Mouse (Mus musculus): ENCODE data around the gene Matn4. TPM values are rescaled to one million over a fixed set of nuclear protein-coding genes. Genes with fewer than 3 reads are reported as not detected.
A peak's percentile ranks its signal among the peaks of the same experiment; 100 is the strongest.

The Matn4 gene
- total and polyA plus RNA-seq, 2 experiments: 0.05 to 0.09 TPM

GRCm38 (mm10) chr2:164383656-164384399, 21.1 kb downstream of the Matn4 start:
- TF ChIP-seq POLR2A (IDR thresholded peaks at IDR 0.05; ENCODE audit: extremely low read depth, insufficient read depth, low read length) (no peak), CTCF (IDR thresholded peaks at IDR 0.05; ENCODE audit: low read depth, low read length) (no peak)
- Histone ChIP-seq H3K4me1 (ENCODE audit: control insufficient read depth, insufficient read depth, low read length) (no peaks in the 10 kb centered on the region), H3K36me3 (ENCODE audit: control insufficient read depth, insufficient read depth, low read length) (no peaks in the 10 kb centered on the region), H3K27ac (replicated peaks; ENCODE audit: insufficient read depth, low read depth, low read length) (no peak overlapping the region), H3K27me3 (ENCODE audit: control insufficient read depth, insufficient read depth, low read length) (no peaks in the 10 kb centered on the region), H3K4me3 (ENCODE audit: insufficient read depth, low read depth, low read length) (no peak overlapping the region), H3K9ac (ENCODE audit: low read depth, low read length) (no peak overlapping the region), H3K79me2 (ENCODE audit: control insufficient read depth, insufficient read depth, low read length) (no peaks in the 10 kb centered on the region)
- 62% methylated on average over 11 of the region's 11 CpGs for WGBS
- no peak for DNase-seq (ENCODE audit: extremely low read depth, low read depth, low spot score)

- no peak for DNase-seq (ENCODE audit: extremely low read depth, low read depth, low spot score)
- TF ChIP-seq CTCF (IDR thresholded peaks at IDR 0.05; ENCODE audit: low read depth, low read length): no peak
- no peak for TF ChIP-seq POLR2A (IDR thresholded peaks at IDR 0.05; ENCODE audit: extremely low read depth, insufficient read depth, low read length)
- H3K27ac ChIP-seq (replicated peaks; ENCODE audit: insufficient read depth, low read depth, low read length): no peak overlapping the region
- no peaks in the 10 kb centered on the region for H3K79me2 ChIP-seq (ENCODE audit: control insufficient read depth, insufficient read depth, low read length)
- no peak overlapping the region for H3K9ac ChIP-seq (ENCODE audit: low read depth, low read length)
- no peaks in the 10 kb centered on the region for H3K36me3 ChIP-seq (ENCODE audit: control insufficient read depth, insufficient read depth, low read length)
- WGBS: 73% methylated on average over 3 of the region's 3 CpGs
- H3K4me3 ChIP-seq (ENCODE audit: insufficient read depth, low read depth, low read length): no peak overlapping the region
- H3K27me3 ChIP-seq (ENCODE audit: control insufficient read depth, insufficient read depth, low read length): no peaks in the 10 kb centered on the region
- H3K4me1 ChIP-seq (ENCODE audit: control insufficient read depth, insufficient read depth, low read length): no peaks in the 10 kb centered on the region
These were observed 22.0 kb downstream of the Matn4 start for GRCm38 (mm10) chr2:164382971-164383370.

- Histone ChIP-seq H3K27me3 (ENCODE audit: control insufficient read depth, insufficient read depth, low read length) (no peaks in the 10 kb centered on the region), H3K9ac (ENCODE audit: low read depth, low read length) (no peak overlapping the region), H3K4me3 (ENCODE audit: insufficient read depth, low read depth, low read length) (no peak overlapping the region), H3K4me1 (ENCODE audit: control insufficient read depth, insufficient read depth, low read length) (no peaks in the 10 kb centered on the region), H3K27ac (replicated peaks; ENCODE audit: insufficient read depth, low read depth, low read length) (no peak overlapping the region), H3K79me2 (ENCODE audit: control insufficient read depth, insufficient read depth, low read length) (no peaks in the 10 kb centered on the region), H3K36me3 (ENCODE audit: control insufficient read depth, insufficient read depth, low read length) (no peaks in the 10 kb centered on the region)
- no peak for DNase-seq (ENCODE audit: extremely low read depth, low read depth, low spot score)
- TF ChIP-seq CTCF (IDR thresholded peaks at IDR 0.05; ENCODE audit: low read depth, low read length): peak; percentile 11; the same call in 1 of the 2 replicates
- no peak for TF ChIP-seq POLR2A (IDR thresholded peaks at IDR 0.05; ENCODE audit: extremely low read depth, insufficient read depth, low read length)
- 73% methylated on average over 8 of the region's 8 CpGs for WGBS
These were observed 23.2 kb downstream of the Matn4 start for GRCm38 (mm10) chr2:164381726-164382125.

GRCm38 (mm10) chr2:164377478-164378426, 27.2 kb downstream of the Matn4 start:
- Histone ChIP-seq H3K79me2 (ENCODE audit: control insufficient read depth, insufficient read depth, low read length) (no peaks in the 10 kb centered on the region), H3K27me3 (ENCODE audit: control insufficient read depth, insufficient read depth, low read length) (no peaks in the 10 kb centered on the region), H3K4me1 (ENCODE audit: control insufficient read depth, insufficient read depth, low read length) (no peaks in the 10 kb centered on the region), H3K9ac (ENCODE audit: low read depth, low read length) (no peak overlapping the region), H3K36me3 (ENCODE audit: control insufficient read depth, insufficient read depth, low read length) (no peaks in the 10 kb centered on the region), H3K27ac (replicated peaks; ENCODE audit: insufficient read depth, low read depth, low read length) (no peak overlapping the region), H3K4me3 (ENCODE audit: insufficient read depth, low read depth, low read length) (no peak overlapping the region)
- DNase-seq (ENCODE audit: extremely low read depth, low read depth, low spot score): no peak
- 85% methylated on average over 15 of the region's 15 CpGs for WGBS
- no peak for TF ChIP-seq POLR2A (IDR thresholded peaks at IDR 0.05; ENCODE audit: extremely low read depth, insufficient read depth, low read length)
- no peak for TF ChIP-seq CTCF (IDR thresholded peaks at IDR 0.05; ENCODE audit: low read depth, low read length)

GRCm38 (mm10) chr2:164373187-164373586, 31.8 kb downstream of the Matn4 start:
- Histone ChIP-seq H3K27me3 (ENCODE audit: control insufficient read depth, insufficient read depth, low read length) (no peaks in the 10 kb centered on the region; the same call in 1 of the 2 replicates), H3K36me3 (ENCODE audit: control insufficient read depth, insufficient read depth, low read length) (no peaks in the 10 kb centered on the region), H3K4me3 (ENCODE audit: insufficient read depth, low read depth, low read length) (no peak overlapping the region), H3K27ac (replicated peaks; ENCODE audit: insufficient read depth, low read depth, low read length) (no peak overlapping the region), H3K79me2 (ENCODE audit: control insufficient read depth, insufficient read depth, low read length) (no peaks in the 10 kb centered on the region), H3K9ac (ENCODE audit: low read depth, low read length) (no peak overlapping the region), H3K4me1 (ENCODE audit: control insufficient read depth, insufficient read depth, low read length) (no peaks in the 10 kb centered on the region)
- TF ChIP-seq POLR2A (IDR thresholded peaks at IDR 0.05; ENCODE audit: extremely low read depth, insufficient read depth, low read length): no peak
- TF ChIP-seq CTCF (IDR thresholded peaks at IDR 0.05; ENCODE audit: low read depth, low read length): no peak
- 47% methylated on average over 4 of the region's 4 CpGs for WGBS
- DNase-seq (ENCODE audit: extremely low read depth, low read depth, low spot score): no peak
